Mouse (Mus musculus) limb, embryonic 10.5 days (tissue): Measurements from ENCODE around the gene Serpina16. TPM values are rescaled to one million over a fixed set of nuclear protein-coding genes. Genes with fewer than 3 reads are reported as not detected.
"Not testable (repeated sequence)": the region's sequence is repeated elsewhere in the genome, so short reads cannot be mapped to it uniquely, and the experiment has no call there.

Experiments used
- DNase-seq: peaks from one replicate; pipeline ENCODE4 v3.0.0-alpha.2; 2017; ENCODE audit warnings: low spot score
- H3K27ac ChIP-seq: fragments of 300-500 bp; sonication (generic); 2 replicates; pipeline ENCODE4 v1.5.1; 2016; ENCODE audit warnings: mild to moderate bottlenecking
- H3K27me3 ChIP-seq: fragments of 300-500 bp; sonication (generic); 2 replicates; pipeline ENCODE4 v1.6.1; 2016; ENCODE audit warnings: low read depth, mild to moderate bottlenecking; ENCODE audit not compliant: poor library complexity, severe bottlenecking
- H3K36me3 ChIP-seq: fragments of 300-500 bp; sonication (generic); 2 replicates; pipeline ENCODE4 v1.6.1; 2016; ENCODE audit warnings: mild to moderate bottlenecking, moderate library complexity
- H3K4me1 ChIP-seq: fragments of 300-500 bp; sonication (generic); 2 replicates; pipeline ENCODE4 v1.6.1; 2016
- H3K4me3 ChIP-seq: fragments of 300-500 bp; sonication (generic); 2 replicates; pipeline ENCODE4 v1.5.1; 2016; ENCODE audit warnings: mild to moderate bottlenecking, moderate library complexity
- H3K9me3 ChIP-seq: fragments of 300-500 bp; sonication (generic); replicated peaks from 2 replicates; pipeline ENCODE4 v1.6.1; 2016; ENCODE audit warnings: mild to moderate bottlenecking
- WGBS: fragments of 180-500 bp; shearing (Covaris S2); methylation state at CpG from one replicate; pipeline ENCODE4 v1.1.7; 2016; 5-methylcytosine and 5-hydroxymethylcytosine counted together
- polyA plus RNA-seq: library from polyadenylated mRNA; unstranded; fragments of >200 nt; fragmentation: Nextera tagmentation; extraction: Ambion mirVana; gene quantifications from 2 replicates; pipeline ENCODE4 v1.2.1, GENCODE M21; 2016

Gene Serpina16
- polyA plus RNA-seq, 1 experiment from 2014 or later, result not detected

- no peak for DNase-seq
- 91% methylated on average over 2 of the region's 2 CpGs for WGBS
- Histone ChIP-seq H3K27me3 (no peaks in the 10 kb centered on the region), H3K9me3 (no peaks in the 10 kb centered on the region), H3K4me3 (no peak overlapping the region), H3K36me3 (no peaks in the 10 kb centered on the region), H3K27ac (no peak overlapping the region), H3K4me1 (no peaks in the 10 kb centered on the region)
Measured at GRCm38 (mm10) chr12:103681169-103681568, 5.2 kb upstream of the Serpina16 start.

DNA sequence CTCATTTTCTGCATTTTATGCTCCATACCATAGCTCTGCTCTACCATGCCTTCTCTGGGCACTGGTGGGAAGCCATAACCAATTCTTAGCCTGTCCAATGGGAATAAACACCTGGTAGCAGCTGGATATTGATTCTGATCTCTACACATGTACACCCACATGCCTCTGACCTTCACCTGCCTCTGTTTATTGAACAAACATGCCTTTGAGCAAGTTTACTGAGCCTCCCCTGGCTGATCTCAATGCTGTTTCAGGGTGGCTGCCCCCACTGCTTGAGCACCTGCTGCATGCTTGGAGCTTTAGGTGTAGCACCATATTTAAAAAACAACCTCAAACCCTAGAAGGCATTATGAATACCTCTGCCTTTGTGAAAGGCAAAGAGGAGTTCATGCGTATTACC lies 3.9 kb upstream of the Serpina16 start:
- H3K4me3 ChIP-seq, DNase-seq: not testable (repeated sequence)

GRCm38 (mm10) chr12:103673179-103673578 lies 2.8 kb downstream of the Serpina16 start:
- no peaks in the 10 kb centered on the region for H3K36me3 ChIP-seq

More for the DNA sequence above, 3.9 kb upstream of the Serpina16 start:
- H3K36me3 ChIP-seq, H3K27ac ChIP-seq, H3K27me3 ChIP-seq, H3K4me1 ChIP-seq, H3K9me3 ChIP-seq: not testable (repeated sequence)
- 89% methylated on average over 1 of the region's 1 CpGs for WGBS

GRCm38 (mm10) chr12:103671483-103671882 lies 4.5 kb downstream of the Serpina16 start:
- Histone ChIP-seq H3K4me1 (no peaks in the 10 kb centered on the region), H3K27ac (no peak overlapping the region), H3K36me3 (no peaks in the 10 kb centered on the region), H3K27me3 (no peaks in the 10 kb centered on the region), H3K9me3 (no peaks in the 10 kb centered on the region), H3K4me3 (no peak overlapping the region)
- no peak for DNase-seq
- WGBS, result 87% methylated on average over 3 of the region's 3 CpGs

More at GRCm38 (mm10) chr12:103673179-103673578, 2.8 kb downstream of the Serpina16 start:
- Histone ChIP-seq H3K27ac (no peak overlapping the region), H3K4me3 (no peak overlapping the region), H3K4me1 (no peaks in the 10 kb centered on the region), H3K27me3 (no peaks in the 10 kb centered on the region), H3K9me3 (no peaks in the 10 kb centered on the region)
- WGBS, result 90% methylated on average over 2 of the region's 2 CpGs
- DNase-seq, result no peak

DNA sequence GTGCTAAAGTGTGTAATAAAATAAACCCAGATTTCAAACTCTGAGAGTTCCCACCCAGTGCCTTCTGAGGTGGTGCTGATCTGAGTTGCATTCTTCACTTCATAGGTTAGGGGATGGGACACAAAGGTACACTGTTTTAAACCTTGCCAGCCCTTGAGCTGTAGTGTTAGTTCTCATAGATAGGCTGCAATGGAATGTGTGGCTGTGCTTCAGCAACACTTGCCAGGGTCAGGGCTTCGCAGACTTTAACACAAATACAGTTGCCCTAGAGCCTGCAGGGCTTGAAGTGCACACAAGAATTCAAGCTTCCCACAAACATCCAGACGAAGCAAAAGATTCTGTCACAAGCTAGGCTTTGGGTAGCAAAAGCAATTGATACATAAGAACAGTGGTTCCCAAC lies 5.0 kb downstream of the Serpina16 start:
- H3K4me1 ChIP-seq, result no peaks in the 10 kb centered on the region
- H3K27ac ChIP-seq, result no peak overlapping the region
- DNase-seq, result no peak
- H3K4me3 ChIP-seq, result no peak overlapping the region
- no peaks in the 10 kb centered on the region for H3K27me3 ChIP-seq
- H3K9me3 ChIP-seq, result no peaks in the 10 kb centered on the region
- WGBS, result 74% methylated on average over 2 of the region's 2 CpGs
- no peaks in the 10 kb centered on the region for H3K36me3 ChIP-seq

DNA sequence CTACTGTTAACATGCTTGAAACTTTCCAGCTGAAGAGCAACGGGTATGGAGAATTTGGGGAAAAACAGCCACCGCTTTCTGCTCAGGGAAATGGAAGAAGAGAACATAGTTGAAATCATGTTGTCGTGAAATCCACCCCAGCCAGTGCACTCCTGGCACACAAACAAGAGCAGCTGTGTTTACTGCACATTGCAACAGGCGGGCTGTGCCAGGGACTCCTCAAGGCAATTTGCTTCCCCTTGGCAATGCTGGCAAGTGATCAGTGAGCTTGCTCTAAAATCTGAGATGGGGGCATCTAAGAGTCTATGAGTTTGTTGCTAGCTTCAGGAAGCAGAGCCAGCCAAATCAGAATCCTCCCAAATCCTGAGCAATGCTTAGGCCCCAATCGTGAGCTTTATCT lies 5.6 kb downstream of the Serpina16 start:
- Histone ChIP-seq H3K27me3 (no peaks in the 10 kb centered on the region), H3K27ac (no peak overlapping the region), H3K4me3 (no peak overlapping the region), H3K4me1 (no peaks in the 10 kb centered on the region), H3K9me3 (no peaks in the 10 kb centered on the region), H3K36me3 (no peaks in the 10 kb centered on the region)
- 90% methylated on average over 5 of the region's 5 CpGs for WGBS
- no peak for DNase-seq

GRCm38 (mm10) chr12:103665286-103665685 lies 10.7 kb downstream of the Serpina16 start:
- no peak for DNase-seq
- WGBS, result 92% methylated on average over 3 of the region's 3 CpGs

GRCm38 (mm10) chr12:103662053-103662452 lies 13.9 kb downstream of the Serpina16 start:
- H3K36me3 ChIP-seq, H3K27me3 ChIP-seq, H3K4me1 ChIP-seq, H3K27ac ChIP-seq, DNase-seq, H3K4me3 ChIP-seq, H3K9me3 ChIP-seq: not testable (repeated sequence)

More at GRCm38 (mm10) chr12:103665286-103665685, 10.7 kb downstream of the Serpina16 start:
- Histone ChIP-seq H3K4me1 (no peaks in the 10 kb centered on the region), H3K9me3 (no peaks in the 10 kb centered on the region), H3K27ac (no peak overlapping the region), H3K27me3 (no peaks in the 10 kb centered on the region), H3K4me3 (no peak overlapping the region), H3K36me3 (no peaks in the 10 kb centered on the region)

GRCm38 (mm10) chr12:103660076-103660475 lies 15.9 kb downstream of the Serpina16 start:
- DNase-seq, result no peak
- H3K27me3 ChIP-seq, result no peaks in the 10 kb centered on the region
- no peaks in the 10 kb centered on the region for H3K4me1 ChIP-seq
- no peak overlapping the region for H3K4me3 ChIP-seq
- no peak overlapping the region for H3K27ac ChIP-seq
- no peaks in the 10 kb centered on the region for H3K36me3 ChIP-seq
- 87% methylated on average over 5 of the region's 5 CpGs for WGBS
- no peaks in the 10 kb centered on the region for H3K9me3 ChIP-seq

- Histone ChIP-seq H3K27me3 (no peaks in the 10 kb centered on the region), H3K4me3 (no peak overlapping the region), H3K9me3 (no peaks in the 10 kb centered on the region), H3K36me3 (no peaks in the 10 kb centered on the region), H3K27ac (no peak overlapping the region), H3K4me1 (no peaks in the 10 kb centered on the region)
- WGBS, result 91% methylated on average over 2 of the region's 2 CpGs
- no peak for DNase-seq
Measured at GRCm38 (mm10) chr12:103659171-103659570, 16.8 kb downstream of the Serpina16 start.

DNA sequence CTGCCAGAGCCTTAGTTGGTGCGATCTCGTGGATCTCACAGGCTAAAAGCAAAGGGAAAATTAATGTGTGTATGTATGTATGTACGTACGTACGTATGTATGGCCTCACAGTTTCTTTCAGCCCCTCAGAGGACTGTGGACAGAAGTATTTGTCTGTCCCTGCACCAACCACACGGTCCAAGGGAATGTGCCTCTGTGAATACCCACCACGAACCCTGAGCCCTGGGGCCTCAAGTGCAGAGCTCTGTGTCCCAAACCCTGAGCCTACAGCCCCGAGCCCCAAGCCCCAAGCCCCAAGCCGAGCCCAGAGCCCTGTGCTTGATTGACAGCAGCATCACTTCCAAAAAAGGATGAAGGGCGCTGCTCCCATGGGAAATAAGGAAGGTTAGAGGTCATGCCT lies 17.9 kb downstream of the Serpina16 start:
- no peaks in the 10 kb centered on the region for H3K27me3 ChIP-seq
- H3K4me3 ChIP-seq, result no peak overlapping the region
- H3K4me1 ChIP-seq, result no peaks in the 10 kb centered on the region
- H3K36me3 ChIP-seq, result no peaks in the 10 kb centered on the region
- no peak for DNase-seq
- WGBS, result 89% methylated on average over 10 of the region's 10 CpGs
- no peaks in the 10 kb centered on the region for H3K9me3 ChIP-seq
- no peak overlapping the region for H3K27ac ChIP-seq

DNA sequence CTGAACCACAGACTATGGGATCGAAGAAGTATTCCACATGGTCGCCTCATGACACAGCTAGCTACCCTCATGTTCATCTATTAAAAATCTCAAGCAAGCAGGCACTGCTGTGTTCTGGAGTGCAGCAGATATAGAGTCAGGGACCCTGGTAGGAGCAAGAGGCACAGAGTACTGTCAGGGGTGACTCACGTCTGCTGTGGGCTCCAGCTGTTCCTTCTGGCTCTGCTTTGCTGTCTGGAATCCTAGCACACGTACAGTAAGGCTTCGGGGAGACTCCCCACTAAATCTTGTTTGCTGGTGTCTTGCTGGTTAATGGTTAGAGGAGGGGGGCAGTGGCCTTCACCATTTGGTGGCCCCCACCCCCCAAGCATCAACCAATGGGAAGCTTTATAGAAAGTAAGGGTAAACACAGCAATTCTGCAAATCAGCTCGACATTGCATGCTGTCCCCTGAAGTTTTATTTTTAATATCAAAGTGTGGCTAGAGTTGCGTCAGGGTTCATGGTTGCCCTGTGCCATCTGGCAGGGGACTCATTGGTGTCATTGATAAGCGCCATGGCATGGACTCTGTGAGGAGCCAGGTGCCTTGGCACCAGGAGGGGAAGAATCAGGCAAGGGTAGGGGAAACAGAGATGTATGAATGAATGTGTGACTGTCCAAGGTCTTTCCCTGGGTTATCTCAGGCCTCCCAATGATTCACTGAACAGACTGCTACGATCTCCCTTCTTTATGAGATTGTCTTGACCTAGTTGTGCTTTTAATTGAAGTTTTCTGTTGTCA lies 18.9 kb downstream of the Serpina16 start, which contains the start of gene Serpina6:
Gene Serpina6 (minus strand): TSS at position 365 of the 779 bp plus-strand sequence.
- Histone ChIP-seq H3K27ac (no peak within 1 kb of the TSS), H3K27me3 (no peaks in the 10 kb centered on the region), H3K9me3 (no peaks in the 10 kb centered on the region), H3K4me1 (no peaks in the 10 kb centered on the region), H3K36me3 (no peaks in the 10 kb centered on the region), H3K4me3 (no peak within 1 kb of the TSS)
- 84% methylated on average over 9 of the region's 9 CpGs for WGBS
- DNase-seq, result no peak

GRCm38 (mm10) chr12:103655123-103656044 lies 20.6 kb downstream of the Serpina16 start:
- no peak for DNase-seq
- 86% methylated on average over 7 of the region's 7 CpGs for WGBS
- Histone ChIP-seq H3K36me3 (no peaks in the 10 kb centered on the region), H3K4me3 (no peak overlapping the region), H3K27me3 (no peaks in the 10 kb centered on the region), H3K9me3 (no peaks in the 10 kb centered on the region), H3K4me1 (no peaks in the 10 kb centered on the region), H3K27ac (no peak overlapping the region)
